Mouse (Mus musculus): Measurements from ENCODE around the gene Pigb. TPM values are rescaled to one million over a fixed set of nuclear protein-coding genes. Genes with fewer than 3 reads are reported as not detected.

Pigb gene
- polyA plus RNA-seq, 1 experiment from 2014 or later = 10.3 TPM

DNA sequence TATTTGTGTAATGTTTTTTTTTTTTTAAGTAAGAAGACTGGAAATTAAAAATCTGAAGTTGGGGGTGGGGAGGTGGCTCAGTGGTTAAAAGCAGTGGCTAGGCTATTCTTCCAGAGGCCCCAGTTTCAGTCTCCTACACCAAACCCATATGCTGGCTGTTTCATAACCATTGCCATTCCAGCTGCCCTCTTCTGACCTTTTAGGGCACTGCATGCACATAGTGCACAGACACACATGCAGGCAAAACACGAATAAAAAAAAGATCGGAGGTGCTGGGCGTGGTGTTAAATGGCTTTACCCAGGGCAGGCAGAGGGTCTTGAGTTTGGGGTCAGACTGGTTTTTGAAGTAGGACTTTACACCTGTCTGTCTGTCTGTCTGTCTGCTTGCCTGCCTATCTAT, 34.0 kb downstream of the Pigb start:
- Histone ChIP-seq H3K4me2 (replicated peaks) (no peak overlapping the region), H3K4me1 (replicated peaks) (no peaks in the 10 kb centered on the region), H3K9me3 (no peaks in the 10 kb centered on the region), H3K27ac (no peak overlapping the region), H3K4me3 (replicated peaks) (no peak overlapping the region), H3K9ac (replicated peaks) (no peak overlapping the region), H3K27me3 (no peaks in the 10 kb centered on the region), H3K36me3 (peaks cover 67% of the 10 kb centered on the region)
- no peak for ATAC-seq
- 97% methylated on average over 3 of the region's 3 CpGs for WGBS

DNA sequence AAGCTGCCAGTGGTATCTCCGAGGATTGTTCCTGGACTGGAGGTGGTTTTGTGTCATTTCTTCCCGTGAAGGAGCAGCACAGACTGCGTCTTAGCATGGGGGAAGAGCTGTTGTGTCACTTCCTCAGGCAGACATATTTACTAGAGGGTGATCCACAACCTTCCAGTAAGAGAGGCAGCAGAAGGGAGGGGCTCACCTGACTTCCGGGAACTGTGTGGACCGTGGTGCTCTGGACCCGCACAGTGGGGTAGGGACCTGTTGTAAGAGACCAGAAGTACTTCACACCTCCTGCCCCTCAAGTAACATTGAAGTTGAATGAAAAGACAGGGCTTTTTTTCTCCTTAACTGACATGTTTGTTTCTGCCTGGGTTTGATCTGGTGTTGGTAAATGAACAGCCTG, 35.1 kb downstream of the Pigb start:
- ATAC-seq = no peak
- no peaks in the 10 kb centered on the region for H3K4me1 ChIP-seq (replicated peaks)
- H3K4me3 ChIP-seq (replicated peaks) = no peak overlapping the region
- H3K9ac ChIP-seq (replicated peaks) = no peak overlapping the region
- WGBS = 83% methylated on average over 6 of the region's 6 CpGs
- H3K36me3 ChIP-seq = peaks cover 67% of the 10 kb centered on the region
- no peaks in the 10 kb centered on the region for H3K27me3 ChIP-seq
- H3K9me3 ChIP-seq = no peaks in the 10 kb centered on the region
- H3K27ac ChIP-seq = no peak overlapping the region
- no peak overlapping the region for H3K4me2 ChIP-seq (replicated peaks)

DNA sequence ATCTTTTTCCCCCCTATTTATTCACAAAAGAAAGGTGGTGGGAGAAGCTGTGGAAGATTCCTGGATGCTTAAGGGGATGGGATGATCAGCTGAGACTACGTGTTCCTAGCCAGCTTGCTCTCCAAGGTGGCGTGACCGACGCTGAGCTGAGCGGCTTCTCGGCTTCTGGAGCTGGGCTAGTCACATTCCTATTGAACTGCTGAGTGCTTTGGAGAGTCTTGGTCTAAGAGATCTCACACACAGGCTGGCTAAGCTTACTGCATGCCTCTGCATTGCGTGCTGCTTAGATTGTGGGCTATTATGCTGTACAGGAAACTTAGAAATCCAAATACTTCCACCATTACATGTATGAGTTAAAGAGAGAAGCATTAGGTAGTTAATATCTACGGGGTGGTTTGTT, 36.1 kb downstream of the Pigb start:
- Histone ChIP-seq H3K9ac (replicated peaks) (no peak overlapping the region), H3K9me3 (no peaks in the 10 kb centered on the region), H3K4me1 (replicated peaks) (no peaks in the 10 kb centered on the region), H3K4me3 (replicated peaks) (no peak overlapping the region), H3K36me3 (peaks cover 58% of the 10 kb centered on the region), H3K27ac (no peak overlapping the region), H3K27me3 (no peaks in the 10 kb centered on the region), H3K4me2 (replicated peaks) (no peak overlapping the region)
- no peak for ATAC-seq
- 87% methylated on average over 8 of the region's 8 CpGs for WGBS

DNA sequence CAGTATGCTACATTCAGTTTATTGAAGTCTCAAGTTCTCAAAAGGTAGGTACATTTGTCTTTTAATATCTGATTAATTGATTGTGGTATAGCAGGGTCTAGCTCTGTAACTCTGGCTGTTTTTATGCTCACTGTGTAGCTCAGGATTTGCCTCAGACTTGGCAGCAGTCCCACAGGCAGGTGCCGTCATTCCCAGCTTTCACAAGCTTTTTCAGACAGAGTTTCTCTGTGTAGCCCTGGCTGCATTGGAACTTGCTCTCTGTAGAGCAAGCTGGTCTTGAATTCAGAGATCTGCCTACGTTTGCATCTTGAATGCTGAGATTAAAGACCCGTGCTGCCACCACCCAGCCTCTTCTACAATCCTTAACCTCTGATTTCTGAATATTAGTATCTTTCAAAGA, 38.0 kb downstream of the Pigb start:
- Histone ChIP-seq H3K9me3 (no peaks in the 10 kb centered on the region), H3K4me3 (replicated peaks) (no peak overlapping the region), H3K27ac (no peak overlapping the region), H3K4me2 (replicated peaks) (no peak overlapping the region), H3K27me3 (no peaks in the 10 kb centered on the region), H3K9ac (replicated peaks) (no peak overlapping the region), H3K36me3 (peaks cover 53% of the 10 kb centered on the region), H3K4me1 (replicated peaks) (no peaks in the 10 kb centered on the region)
- no peak for ATAC-seq
- 75% methylated on average over 3 of the region's 3 CpGs for WGBS

DNA sequence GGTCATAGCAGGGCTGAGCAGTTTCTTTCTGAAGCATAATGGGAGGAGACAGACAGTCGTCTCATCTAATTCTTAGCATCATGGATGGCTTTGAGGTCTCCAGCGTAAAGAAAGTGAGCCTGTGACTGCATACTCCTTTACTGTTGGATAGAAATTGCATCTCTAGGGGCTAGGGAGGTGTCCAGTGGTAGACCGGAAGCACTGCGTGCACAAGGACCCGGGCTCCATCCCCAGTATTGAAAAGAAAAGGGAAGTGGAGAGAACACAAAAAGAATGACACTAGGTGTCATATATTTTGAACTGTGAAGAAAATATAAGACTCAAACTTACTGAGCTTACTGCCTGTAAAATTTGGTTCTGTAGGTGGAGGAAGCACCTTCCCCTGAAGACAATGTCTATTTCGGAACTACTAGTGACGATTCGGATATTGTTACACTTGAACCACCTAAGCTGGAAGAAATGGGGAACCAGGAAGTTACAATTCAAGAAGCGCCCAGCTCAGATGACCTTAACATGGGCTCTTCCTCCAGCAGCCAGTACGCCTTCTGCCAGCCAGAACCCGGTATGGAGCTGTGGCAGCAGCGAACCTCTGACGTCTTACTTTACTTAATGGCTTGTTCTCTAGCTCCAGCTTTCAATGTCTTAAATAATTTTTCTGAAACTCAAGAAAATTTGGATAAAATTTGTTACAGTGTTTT, 38.7 kb downstream of the Pigb start:
- ATAC-seq = no peak
- no peak overlapping the region for H3K4me2 ChIP-seq (replicated peaks)
- H3K4me1 ChIP-seq (replicated peaks) = no peaks in the 10 kb centered on the region
- H3K27me3 ChIP-seq = no peaks in the 10 kb centered on the region
- H3K9me3 ChIP-seq = no peaks in the 10 kb centered on the region
- no peak overlapping the region for H3K27ac ChIP-seq
- no peak overlapping the region for H3K9ac ChIP-seq (replicated peaks)
- peaks cover 49% of the 10 kb centered on the region for H3K36me3 ChIP-seq
- WGBS = 88% methylated on average over 13 of the region's 13 CpGs
- no peak overlapping the region for H3K4me3 ChIP-seq (replicated peaks)

DNA sequence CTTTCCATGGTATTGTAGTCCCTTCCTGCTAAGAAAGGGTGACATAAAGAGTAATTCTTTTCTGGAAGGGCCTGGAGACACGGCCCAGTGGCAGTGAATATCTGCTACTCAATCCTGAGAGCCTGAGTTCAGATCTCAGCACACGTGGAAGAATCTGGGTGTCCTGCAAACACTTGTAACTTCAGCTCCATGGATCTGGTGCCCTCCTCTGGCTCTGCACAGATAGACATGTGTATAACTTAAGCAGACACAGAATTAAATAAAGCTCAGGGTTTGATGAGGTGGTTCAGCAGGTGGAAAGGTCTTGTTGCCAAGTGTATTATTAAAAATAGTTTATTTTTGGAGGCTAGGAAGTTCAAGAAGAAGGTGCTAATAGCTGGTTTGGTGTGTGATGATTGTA, 39.7 kb downstream of the Pigb start:
- WGBS = 70% methylated on average over 2 of the region's 2 CpGs

DNA sequence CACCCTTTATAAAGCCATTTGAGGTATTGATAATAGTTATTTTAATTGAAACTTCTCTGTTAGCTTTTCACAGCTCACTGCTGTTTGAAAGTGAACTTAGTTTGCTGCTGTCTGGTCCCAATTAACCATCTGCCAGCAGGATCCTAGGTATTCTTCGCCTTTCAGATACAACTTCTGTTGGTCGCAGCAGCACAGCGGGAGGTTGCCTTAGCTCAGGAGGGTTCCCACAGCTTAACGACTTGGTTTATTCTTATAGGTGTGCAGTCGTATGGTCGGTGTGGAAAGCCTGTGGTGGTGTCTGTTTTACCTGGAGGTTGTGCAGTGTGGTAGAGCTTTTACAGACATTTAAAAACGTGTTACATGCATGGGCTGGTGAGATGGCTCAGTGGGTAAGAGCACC, 43.4 kb downstream of the Pigb start:
- Histone ChIP-seq H3K4me2 (replicated peaks) (no peak overlapping the region), H3K27ac (no peak overlapping the region), H3K27me3 (no peaks in the 10 kb centered on the region), H3K9me3 (no peaks in the 10 kb centered on the region), H3K4me1 (replicated peaks) (no peaks in the 10 kb centered on the region), H3K36me3 (peaks cover 15% of the 10 kb centered on the region), H3K4me3 (replicated peaks) (no peak overlapping the region), H3K9ac (replicated peaks) (no peak overlapping the region)
- no peak for ATAC-seq
- WGBS = 62% methylated on average over 7 of the region's 7 CpGs

More for the DNA sequence above, 39.7 kb downstream of the Pigb start:
- peaks cover 40% of the 10 kb centered on the region for H3K36me3 ChIP-seq
- H3K9ac ChIP-seq (replicated peaks) = no peak overlapping the region
- no peak overlapping the region for H3K4me3 ChIP-seq (replicated peaks)
- H3K4me1 ChIP-seq (replicated peaks) = no peaks in the 10 kb centered on the region
- no peaks in the 10 kb centered on the region for H3K27me3 ChIP-seq
- H3K4me2 ChIP-seq (replicated peaks) = no peak overlapping the region
- no peaks in the 10 kb centered on the region for H3K9me3 ChIP-seq
- ATAC-seq = no peak
- H3K27ac ChIP-seq = no peak overlapping the region

DNA sequence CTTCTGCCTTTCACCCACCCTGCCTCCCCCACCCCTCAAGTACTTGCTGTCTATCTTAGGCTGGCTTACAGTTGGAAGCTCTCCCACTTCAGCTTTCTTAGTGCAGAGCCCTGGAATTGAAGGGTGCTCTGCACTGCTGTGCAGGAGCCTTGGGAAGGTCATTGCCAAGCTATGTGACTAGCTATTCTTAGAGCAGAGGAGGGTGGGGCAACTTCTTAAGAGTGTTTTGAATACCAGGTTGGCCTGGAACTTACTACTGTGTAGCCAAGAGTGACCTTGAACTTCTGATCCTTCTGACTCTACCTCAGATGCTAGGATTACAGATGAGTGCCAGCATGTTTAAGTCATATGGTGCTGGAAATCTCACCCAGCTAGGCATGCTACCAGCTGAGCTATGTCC, 44.0 kb downstream of the Pigb start:
- no peak overlapping the region for H3K4me2 ChIP-seq (replicated peaks)
- H3K9me3 ChIP-seq = no peaks in the 10 kb centered on the region
- ATAC-seq = no peak
- peaks cover 9% of the 10 kb centered on the region for H3K36me3 ChIP-seq
- H3K4me1 ChIP-seq (replicated peaks) = no peaks in the 10 kb centered on the region
- no peak overlapping the region for H3K4me3 ChIP-seq (replicated peaks)
- no peak overlapping the region for H3K27ac ChIP-seq
- no peak overlapping the region for H3K9ac ChIP-seq (replicated peaks)
- no peaks in the 10 kb centered on the region for H3K27me3 ChIP-seq

DNA sequence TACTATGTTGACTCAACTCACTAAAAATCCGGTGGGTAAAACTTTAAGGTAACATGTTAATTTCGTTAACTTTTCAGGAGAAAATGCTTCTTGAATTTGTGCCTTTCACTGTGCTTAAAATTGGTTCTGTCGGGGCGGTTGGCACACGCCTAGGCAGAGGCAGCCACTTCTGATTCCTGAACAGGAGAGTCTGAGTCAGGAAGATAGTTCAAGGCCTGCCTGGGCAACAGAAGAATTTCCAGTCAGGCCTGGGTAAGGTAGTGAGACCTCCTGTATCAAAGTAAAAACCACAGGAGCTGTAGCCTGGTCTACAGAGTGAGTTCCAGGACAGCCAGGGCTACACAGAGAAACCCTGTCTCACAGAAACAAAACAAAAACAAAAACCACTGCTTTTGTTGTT, 47.6 kb downstream of the Pigb start:
- no peak overlapping the region for H3K4me3 ChIP-seq (replicated peaks)
- no peaks in the 10 kb centered on the region for H3K4me1 ChIP-seq (replicated peaks)
- H3K4me2 ChIP-seq (replicated peaks) = no peak overlapping the region
- no peak overlapping the region for H3K9ac ChIP-seq (replicated peaks)
- H3K36me3 ChIP-seq = no peaks in the 10 kb centered on the region
- H3K27ac ChIP-seq = no peak overlapping the region
- H3K9me3 ChIP-seq = no peaks in the 10 kb centered on the region
- ATAC-seq = no peak
- H3K27me3 ChIP-seq = no peaks in the 10 kb centered on the region
- whole genome bisulfite sequencing = 94% methylated on average over 5 of the region's 5 CpGs

DNA sequence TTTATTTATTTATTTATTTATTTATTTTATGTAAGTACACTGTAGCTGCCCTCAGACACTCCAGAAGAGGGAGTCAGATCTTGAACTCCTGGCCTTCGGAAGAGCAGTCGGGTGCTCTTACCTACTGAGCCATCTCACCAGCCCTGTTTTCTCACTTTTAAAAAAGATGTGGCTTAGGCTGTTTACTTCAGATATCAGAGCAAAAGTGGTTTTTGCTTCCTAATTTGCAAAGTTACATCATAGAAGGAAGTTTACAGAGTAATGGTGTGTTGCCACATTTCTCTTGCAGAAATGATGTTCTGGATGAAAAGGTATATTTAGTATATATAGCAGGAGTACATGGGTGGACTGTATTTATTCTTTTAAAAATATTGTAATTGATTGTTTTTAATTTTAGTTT, 48.8 kb downstream of the Pigb start:
- H3K9ac ChIP-seq (replicated peaks) = no peak overlapping the region
- H3K4me1 ChIP-seq (replicated peaks) = peaks cover 10% of the 10 kb centered on the region
- no peak for ATAC-seq
- WGBS = 95% methylated on average over 2 of the region's 2 CpGs
- H3K4me2 ChIP-seq (replicated peaks) = no peak overlapping the region
- no peak overlapping the region for H3K4me3 ChIP-seq (replicated peaks)
- no peaks in the 10 kb centered on the region for H3K9me3 ChIP-seq
- H3K36me3 ChIP-seq = no peaks in the 10 kb centered on the region
- no peak overlapping the region for H3K27ac ChIP-seq
- H3K27me3 ChIP-seq = no peaks in the 10 kb centered on the region

DNA sequence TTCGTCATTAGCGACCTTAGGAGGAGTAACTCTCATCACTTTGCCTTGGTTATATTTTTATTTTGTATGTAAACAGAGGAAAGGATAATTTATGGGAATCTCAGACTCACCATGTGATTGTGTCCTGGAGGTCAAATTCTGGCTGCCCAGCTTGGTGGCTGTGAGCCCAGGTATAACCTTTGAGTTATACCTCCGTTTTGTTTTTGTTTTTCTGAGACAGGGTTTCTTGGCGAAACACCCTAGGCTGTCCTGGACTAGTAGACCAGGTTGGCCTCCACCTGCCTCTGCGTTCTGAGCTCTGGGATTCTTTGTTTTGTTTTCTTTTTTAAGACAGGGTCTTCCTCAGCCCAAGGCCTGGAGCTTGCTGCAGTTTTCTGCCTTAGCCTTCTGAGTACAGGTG, 51.5 kb downstream of the Pigb start:
- no peak overlapping the region for H3K4me3 ChIP-seq (replicated peaks)
- no peaks in the 10 kb centered on the region for H3K27me3 ChIP-seq
- H3K4me2 ChIP-seq (replicated peaks) = no peak overlapping the region
- ATAC-seq = no peak
- no peak overlapping the region for H3K9ac ChIP-seq (replicated peaks)
- H3K9me3 ChIP-seq = no peaks in the 10 kb centered on the region
- 89% methylated on average over 5 of the region's 5 CpGs for WGBS
- H3K36me3 ChIP-seq = no peaks in the 10 kb centered on the region
- peaks cover 26% of the 10 kb centered on the region for H3K4me1 ChIP-seq (replicated peaks)
- no peak overlapping the region for H3K27ac ChIP-seq

DNA sequence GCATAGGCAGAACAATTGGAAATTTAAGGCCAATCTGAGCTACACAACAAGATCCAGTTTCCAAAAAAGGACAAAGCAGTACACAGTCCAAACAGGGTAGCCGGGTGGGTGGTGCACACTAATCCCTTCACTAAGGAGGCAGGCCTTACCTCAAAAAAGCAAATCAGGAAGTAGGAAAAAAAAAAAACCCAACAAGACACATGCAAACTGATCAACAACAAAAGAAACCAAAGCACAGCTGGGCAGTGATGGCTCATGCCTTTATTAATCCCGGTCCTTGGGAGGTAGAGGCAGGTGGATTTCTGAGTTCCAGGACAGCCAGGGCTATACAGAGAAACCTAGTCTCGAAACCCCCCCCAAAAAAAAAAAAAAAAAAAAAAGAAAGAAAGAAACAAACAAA, 52.5 kb downstream of the Pigb start:
- no peaks in the 10 kb centered on the region for H3K36me3 ChIP-seq
- 51% methylated on average over 3 of the region's 3 CpGs for WGBS
- peaks cover 26% of the 10 kb centered on the region for H3K4me1 ChIP-seq (replicated peaks)
- H3K4me2 ChIP-seq (replicated peaks) = no peak overlapping the region
- H3K27me3 ChIP-seq = no peaks in the 10 kb centered on the region
- no peak overlapping the region for H3K4me3 ChIP-seq (replicated peaks)
- no peak overlapping the region for H3K9ac ChIP-seq (replicated peaks)
- H3K9me3 ChIP-seq = no peaks in the 10 kb centered on the region
- no peak for ATAC-seq
- no peak overlapping the region for H3K27ac ChIP-seq
